Mouse (Mus musculus) heart, embryonic 10.5 days (tissue): ENCODE results near the gene LTO1. TPM values are rescaled to one million over a fixed set of nuclear protein-coding genes. Genes with fewer than 3 reads are reported as not detected.

Source experiments
- DNase-seq: peaks from one replicate; pipeline ENCODE4 v3.0.0-alpha.2; 2017; ENCODE audit warnings: low spot score
- H3K27ac ChIP-seq: fragments of 300-500 bp; sonication (generic); 2 replicates; pipeline ENCODE4 v1.5.1; 2016; ENCODE audit warnings: mild to moderate bottlenecking
- H3K27me3 ChIP-seq: fragments of 300-500 bp; sonication (generic); 2 replicates; pipeline ENCODE4 v1.6.1; 2016; ENCODE audit warnings: mild to moderate bottlenecking; ENCODE audit not compliant: poor library complexity, insufficient read depth, severe bottlenecking
- H3K36me3 ChIP-seq: fragments of 300-500 bp; sonication (generic); 2 replicates; pipeline ENCODE4 v1.6.1; 2016; ENCODE audit warnings: mild to moderate bottlenecking, moderate library complexity
- H3K4me1 ChIP-seq: fragments of 300-500 bp; sonication (generic); 2 replicates; pipeline ENCODE4 v1.6.1; 2016; ENCODE audit warnings: mild to moderate bottlenecking
- H3K4me3 ChIP-seq: fragments of 300-500 bp; sonication (generic); 2 replicates; pipeline ENCODE4 v1.5.1; 2016; ENCODE audit warnings: mild to moderate bottlenecking, moderate library complexity
- H3K9me3 ChIP-seq: fragments of 300-500 bp; sonication (generic); 2 replicates; pipeline ENCODE4 v1.6.1; 2016; ENCODE audit warnings: mild to moderate bottlenecking, moderate library complexity
- WGBS: fragments of 180-500 bp; shearing (Covaris S2); methylation state at CpG from one replicate; pipeline ENCODE4 v1.1.7; 2016; 5-methylcytosine and 5-hydroxymethylcytosine counted together
- polyA plus RNA-seq: library from polyadenylated mRNA; unstranded; fragments of >200 nt; fragmentation: Nextera tagmentation; extraction: Ambion mirVana; gene quantifications from 2 replicates; pipeline ENCODE4 v1.2.1, GENCODE M21; 2016

The LTO1 gene
- polyA plus RNA-seq, 1 experiment from 2014 or later, result 26.0 TPM

DNA sequence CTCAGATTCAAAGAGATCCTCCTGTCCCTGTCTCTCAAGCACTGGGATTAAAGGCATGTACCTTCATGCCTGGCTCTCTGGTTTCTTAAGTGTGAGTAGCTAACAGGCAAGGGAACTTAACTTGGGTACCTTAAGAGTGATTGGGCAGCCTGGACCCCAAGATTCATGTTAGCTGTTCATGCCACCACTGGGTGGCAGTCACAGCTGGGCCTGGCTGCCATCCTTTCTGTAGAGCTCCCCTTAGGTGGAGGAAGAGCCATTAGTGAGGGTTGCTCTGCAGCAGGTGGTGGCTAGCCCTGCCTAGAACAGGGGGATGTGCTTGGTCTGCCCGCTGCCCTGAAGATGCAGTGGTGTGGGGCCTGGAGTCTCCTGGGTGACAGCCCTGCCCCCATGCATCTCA lies 3.9 kb downstream of the LTO1 start:
- Histone ChIP-seq H3K27me3 (no peaks in the 10 kb centered on the region), H3K36me3 (peaks cover 48% of the 10 kb centered on the region), H3K9me3 (no peaks in the 10 kb centered on the region), H3K4me3 (no peak overlapping the region), H3K4me1 (peaks cover 12% of the 10 kb centered on the region), H3K27ac (no peak overlapping the region)
- DNase-seq, result no peak
- WGBS, result 73% methylated on average over 1 of the region's 1 CpGs

DNA sequence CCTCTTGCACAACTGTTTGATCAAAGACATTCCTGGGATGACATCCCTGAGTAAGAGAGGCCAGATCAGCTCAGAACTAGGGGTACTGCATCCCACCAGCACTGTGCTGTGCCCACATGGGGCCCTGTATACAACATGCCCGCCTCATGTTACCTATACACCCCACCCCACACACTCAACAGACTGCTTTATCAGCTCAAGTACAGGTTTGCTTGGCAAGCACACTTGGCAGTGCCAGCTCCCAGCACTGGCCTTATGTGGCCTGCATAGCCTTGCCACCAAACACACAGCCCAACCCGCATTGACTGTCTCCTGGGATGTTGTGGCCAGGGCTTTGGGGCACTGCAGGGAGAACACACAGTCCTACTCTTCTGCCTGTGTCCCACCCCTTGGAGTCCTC lies 12.7 kb downstream of the LTO1 start:
- no peak for DNase-seq
- Histone ChIP-seq H3K9me3 (no peaks in the 10 kb centered on the region), H3K27ac (no peak overlapping the region), H3K4me1 (peaks cover 23% of the 10 kb centered on the region), H3K27me3 (no peaks in the 10 kb centered on the region), H3K36me3 (peaks cover 30% of the 10 kb centered on the region), H3K4me3 (no peak overlapping the region)
- 87% methylated on average over 2 of the region's 2 CpGs for WGBS

DNA sequence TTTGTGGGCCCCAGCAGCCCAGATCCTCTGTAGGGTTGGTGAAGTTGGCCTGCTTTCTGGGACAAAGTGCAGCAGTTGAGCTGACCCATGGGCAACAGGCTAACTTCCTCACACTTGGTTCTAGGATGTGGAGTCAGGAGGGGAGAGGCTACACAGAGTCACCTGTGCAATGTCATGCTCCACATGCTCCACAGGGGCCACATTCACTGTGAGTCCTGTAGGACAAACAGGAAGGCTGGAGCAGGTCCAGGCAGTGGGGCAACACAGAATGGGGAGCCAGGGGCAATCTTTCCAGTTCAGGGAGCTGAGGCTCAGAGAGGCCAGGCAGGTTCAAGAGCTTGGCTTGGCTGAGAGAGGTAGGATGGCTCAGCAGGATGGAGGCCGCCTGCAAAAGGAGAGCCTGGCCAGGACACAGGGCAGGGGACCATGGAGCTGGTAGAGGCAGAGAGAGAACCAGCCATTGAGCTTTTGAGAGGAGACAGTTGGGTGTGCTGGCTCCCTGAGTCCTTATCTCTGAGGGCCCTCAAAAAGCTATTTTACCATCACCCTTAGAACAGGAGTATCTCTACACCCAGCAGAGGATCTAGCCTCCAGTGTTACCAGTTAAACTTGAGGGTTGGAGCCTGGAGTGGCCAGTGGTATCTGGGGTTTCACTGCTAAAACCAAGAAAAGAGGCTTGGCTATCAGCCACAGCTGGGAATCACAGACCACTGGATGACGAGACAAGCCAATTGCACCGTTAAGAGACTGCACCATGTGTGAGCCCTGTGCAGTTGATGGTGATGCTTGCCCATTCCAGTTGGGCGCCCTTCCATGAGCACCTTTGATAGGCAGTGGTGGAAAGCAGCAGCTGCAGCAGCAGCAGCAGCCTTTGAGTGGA lies 13.3 kb downstream of the LTO1 start:
- peaks cover 36% of the 10 kb centered on the region for H3K36me3 ChIP-seq

DNA sequence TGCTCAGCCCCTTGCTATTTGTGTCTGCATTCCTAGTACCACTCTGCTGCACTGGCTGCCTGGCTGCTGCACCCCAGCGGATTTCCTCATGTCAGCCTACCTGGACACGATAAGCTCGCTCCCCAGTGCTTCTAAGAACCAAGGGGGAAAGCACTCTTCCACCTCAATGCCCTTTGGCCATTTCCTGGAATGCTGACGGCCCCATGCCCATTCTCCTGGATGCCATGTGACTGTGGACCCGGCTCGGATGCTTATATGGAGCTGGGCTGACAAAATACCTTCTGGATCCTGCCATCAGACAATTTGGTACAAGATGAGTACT lies 13.9 kb downstream of the LTO1 start:
- Histone ChIP-seq H3K27me3 (no peaks in the 10 kb centered on the region), H3K9me3 (no peaks in the 10 kb centered on the region), H3K4me1 (peaks cover 23% of the 10 kb centered on the region), H3K36me3 (peaks cover 42% of the 10 kb centered on the region), H3K27ac (0 out of 2 replicates have a peak overlapping the region, but pooled peaks have one; percentile 18), H3K4me3 (no peak overlapping the region)
- WGBS, result 77% methylated on average over 6 of the region's 6 CpGs
- no peak for DNase-seq

More for the DNA sequence above, 13.3 kb downstream of the LTO1 start:
- Histone ChIP-seq H3K4me3 (no peak overlapping the region), H3K9me3 (no peaks in the 10 kb centered on the region), H3K4me1 (peaks cover 23% of the 10 kb centered on the region), H3K27ac (peak overlapping the region; percentile 18; the same call in 1 of the 2 replicates), H3K27me3 (no peaks in the 10 kb centered on the region)
- WGBS, result 66% methylated on average over 4 of the region's 4 CpGs
- no peak for DNase-seq

DNA sequence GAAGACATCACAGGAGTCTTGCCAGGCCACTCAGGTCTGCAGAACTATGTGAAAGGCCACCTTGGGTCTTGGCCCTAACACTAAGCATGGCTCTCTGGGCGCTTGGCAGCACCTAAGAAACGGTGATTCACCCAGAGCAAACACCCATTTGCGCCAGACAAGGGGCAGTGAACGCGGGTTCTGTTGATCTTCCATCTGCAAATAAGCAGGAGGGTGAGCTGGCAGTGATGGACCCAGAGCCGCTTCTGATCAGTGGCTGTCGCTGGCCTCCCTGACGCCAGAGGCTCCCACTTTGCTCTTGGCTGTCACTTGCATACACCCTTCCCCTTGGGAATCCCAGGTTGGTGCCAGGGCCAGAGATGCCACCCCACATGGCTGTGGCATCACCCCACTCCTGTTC lies 14.6 kb downstream of the LTO1 start:
- no peak for DNase-seq
- 77% methylated on average over 8 of the region's 8 CpGs for WGBS
- Histone ChIP-seq H3K27me3 (no peaks in the 10 kb centered on the region), H3K9me3 (no peaks in the 10 kb centered on the region), H3K27ac (no peak overlapping the region), H3K4me3 (no peak overlapping the region), H3K36me3 (peaks cover 46% of the 10 kb centered on the region), H3K4me1 (peaks cover 23% of the 10 kb centered on the region)

DNA sequence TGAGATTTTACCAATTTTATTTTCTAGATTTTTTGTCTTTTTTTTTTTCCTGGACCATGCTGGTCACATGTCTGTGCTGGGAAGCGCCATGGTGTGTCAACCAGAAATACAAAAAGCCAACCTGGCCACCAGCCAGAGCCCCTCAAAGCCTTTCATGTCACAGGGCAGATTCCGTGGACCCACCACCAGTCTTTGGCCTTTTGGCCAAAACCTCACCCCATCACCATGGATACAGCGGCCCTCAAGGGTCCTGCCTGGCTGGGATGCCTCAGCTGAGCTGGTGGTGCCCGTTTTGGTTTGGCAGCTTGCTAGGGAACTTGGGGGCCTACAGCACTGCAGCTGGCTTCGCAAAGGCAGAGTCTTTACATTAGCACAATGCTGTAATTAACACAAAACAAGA lies 15.0 kb downstream of the LTO1 start:
- Histone ChIP-seq H3K36me3 (peaks cover 49% of the 10 kb centered on the region), H3K27me3 (no peaks in the 10 kb centered on the region), H3K4me3 (no peak overlapping the region), H3K4me1 (peaks cover 23% of the 10 kb centered on the region), H3K9me3 (no peaks in the 10 kb centered on the region), H3K27ac (no peak overlapping the region)
- WGBS, result 79% methylated on average over 5 of the region's 5 CpGs
- no peak for DNase-seq

DNA sequence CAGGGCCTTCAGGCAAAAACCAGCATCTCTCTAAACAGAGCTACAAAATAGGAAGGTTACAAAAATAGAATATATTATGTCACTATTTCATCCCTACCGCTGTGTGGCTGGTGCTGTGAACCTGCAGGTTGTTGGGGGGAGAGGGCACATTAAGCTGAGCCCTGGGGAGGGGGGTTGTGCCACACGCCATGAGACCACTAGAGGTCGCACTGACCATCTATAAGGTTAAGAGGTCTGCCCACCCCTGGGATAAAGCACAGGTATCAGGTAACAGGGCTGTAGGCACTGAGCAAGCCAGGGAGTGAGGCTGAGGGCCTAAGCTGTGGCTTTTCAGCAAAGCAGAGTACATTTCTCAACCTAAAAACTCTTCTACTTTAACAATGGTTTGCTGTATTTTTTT lies 16.9 kb downstream of the LTO1 start:
- Histone ChIP-seq H3K36me3 (peaks cover 67% of the 10 kb centered on the region), H3K4me1 (peaks cover 33% of the 10 kb centered on the region), H3K9me3 (no peaks in the 10 kb centered on the region), H3K27me3 (no peaks in the 10 kb centered on the region), H3K4me3 (no peak overlapping the region), H3K27ac (no peak overlapping the region)
- 19% methylated on average over 3 of the region's 3 CpGs for WGBS
- no peak for DNase-seq

DNA sequence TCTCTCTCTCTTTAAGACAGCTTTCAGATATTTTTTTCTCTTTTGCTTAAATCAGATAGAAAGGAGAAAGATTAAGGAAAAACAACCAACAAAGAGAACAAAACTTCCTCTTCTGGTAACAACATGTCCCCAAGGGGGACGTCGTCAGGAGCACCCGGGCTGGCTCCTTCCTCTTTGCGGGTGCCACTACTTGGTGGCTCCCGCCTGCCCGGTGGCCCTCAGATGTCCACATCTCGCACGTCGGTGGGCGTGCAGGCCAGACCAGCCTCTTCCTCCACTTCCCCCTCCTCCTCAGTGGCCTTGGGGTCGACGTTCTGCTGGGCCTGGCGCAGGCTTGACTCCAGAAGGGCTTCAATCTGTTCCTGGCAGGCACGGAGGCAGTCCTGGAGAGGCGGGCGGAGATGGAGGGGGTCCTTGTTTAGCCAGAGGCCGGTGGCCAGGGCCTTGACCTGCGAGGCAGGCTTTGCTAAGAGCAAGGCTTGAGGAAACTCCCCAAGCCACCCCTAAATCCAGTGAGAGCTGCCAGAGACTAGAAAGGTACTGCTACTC lies 17.6 kb downstream of the LTO1 start:
- Histone ChIP-seq H3K4me1 (peaks cover 34% of the 10 kb centered on the region), H3K4me3 (no peak overlapping the region), H3K9me3 (no peaks in the 10 kb centered on the region), H3K27me3 (no peaks in the 10 kb centered on the region), H3K36me3 (peaks cover 73% of the 10 kb centered on the region), H3K27ac (0 out of 2 replicates have a peak overlapping the region, but pooled peaks have one; percentile 13)
- no peak for DNase-seq
- 78% methylated on average over 18 of the region's 18 CpGs for WGBS

DNA sequence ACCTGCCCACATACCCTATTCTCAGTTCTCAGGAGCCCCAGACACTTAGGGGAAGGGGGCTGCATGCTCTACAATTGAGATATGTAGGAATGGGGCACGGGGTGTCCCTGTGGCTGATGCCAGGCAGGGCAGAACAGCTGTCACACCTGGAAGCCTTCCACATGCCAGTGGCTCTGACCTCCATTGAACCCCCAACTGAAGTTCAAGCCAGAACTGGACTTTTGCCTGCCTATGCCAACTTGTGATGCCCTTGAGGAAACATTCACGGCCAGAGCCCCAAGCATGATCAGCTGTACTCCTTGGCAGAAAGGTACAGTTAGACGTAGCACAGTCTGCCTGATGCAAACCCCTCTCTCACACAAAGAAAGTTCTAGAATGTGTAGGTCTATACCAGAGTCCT lies 18.4 kb downstream of the LTO1 start:
- Histone ChIP-seq H3K4me3 (no peak overlapping the region), H3K9me3 (no peaks in the 10 kb centered on the region), H3K4me1 (peaks cover 33% of the 10 kb centered on the region), H3K27ac (no peak overlapping the region), H3K27me3 (no peaks in the 10 kb centered on the region), H3K36me3 (peaks cover 76% of the 10 kb centered on the region)
- WGBS, result 82% methylated on average over 3 of the region's 3 CpGs
- no peak for DNase-seq

DNA sequence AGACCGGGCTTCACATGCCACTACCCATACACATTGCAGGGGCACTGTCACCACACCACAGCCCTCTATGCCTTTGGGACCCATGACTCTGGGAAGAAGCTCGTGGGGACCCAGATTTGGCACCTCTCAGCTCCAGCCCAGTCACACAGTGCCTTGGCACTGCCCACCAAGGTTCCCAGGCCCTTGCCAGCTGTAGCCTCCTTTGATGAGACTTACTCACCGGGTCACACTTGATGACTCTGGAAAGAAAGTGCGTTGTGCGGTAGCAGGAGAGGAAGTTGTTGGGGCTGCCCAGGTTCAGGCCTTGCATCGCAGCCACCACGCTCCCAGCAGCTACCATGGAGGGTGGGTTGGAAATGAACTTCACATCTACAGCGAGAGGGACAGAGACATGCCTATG lies 18.9 kb downstream of the LTO1 start:
- DNase-seq, result no peak
- no peaks in the 10 kb centered on the region for H3K27me3 ChIP-seq
- no peak overlapping the region for H3K27ac ChIP-seq
- H3K4me1 ChIP-seq, result peaks cover 29% of the 10 kb centered on the region
- no peak overlapping the region for H3K4me3 ChIP-seq
- WGBS, result 88% methylated on average over 8 of the region's 8 CpGs
- no peaks in the 10 kb centered on the region for H3K9me3 ChIP-seq
- H3K36me3 ChIP-seq, result peaks cover 76% of the 10 kb centered on the region

DNA sequence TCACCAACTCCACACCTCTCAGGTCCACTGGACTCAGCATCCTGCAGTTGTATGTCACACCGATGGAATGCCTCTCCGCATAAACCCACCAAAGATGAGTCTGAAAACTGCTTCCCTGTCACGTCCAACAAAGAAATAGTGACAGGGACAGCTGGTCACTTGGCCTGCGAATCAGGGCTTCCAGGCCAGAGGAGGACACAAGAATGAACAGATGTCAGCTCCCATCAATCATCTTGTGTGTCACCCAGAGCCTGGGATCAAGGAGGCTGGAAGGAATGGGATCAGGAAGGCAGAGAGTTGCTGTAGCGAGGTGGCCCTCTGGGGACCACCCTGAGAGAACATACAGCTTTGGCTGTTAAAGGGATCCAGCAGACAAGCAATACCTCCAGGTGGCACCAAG lies 20.0 kb downstream of the LTO1 start:
- no peak overlapping the region for H3K4me3 ChIP-seq
- DNase-seq, result no peak
- H3K27ac ChIP-seq, result no peak overlapping the region
- WGBS, result 77% methylated on average over 5 of the region's 5 CpGs
- no peaks in the 10 kb centered on the region for H3K9me3 ChIP-seq
- no peaks in the 10 kb centered on the region for H3K27me3 ChIP-seq
- H3K36me3 ChIP-seq, result peaks cover 70% of the 10 kb centered on the region
- peaks cover 25% of the 10 kb centered on the region for H3K4me1 ChIP-seq

DNA sequence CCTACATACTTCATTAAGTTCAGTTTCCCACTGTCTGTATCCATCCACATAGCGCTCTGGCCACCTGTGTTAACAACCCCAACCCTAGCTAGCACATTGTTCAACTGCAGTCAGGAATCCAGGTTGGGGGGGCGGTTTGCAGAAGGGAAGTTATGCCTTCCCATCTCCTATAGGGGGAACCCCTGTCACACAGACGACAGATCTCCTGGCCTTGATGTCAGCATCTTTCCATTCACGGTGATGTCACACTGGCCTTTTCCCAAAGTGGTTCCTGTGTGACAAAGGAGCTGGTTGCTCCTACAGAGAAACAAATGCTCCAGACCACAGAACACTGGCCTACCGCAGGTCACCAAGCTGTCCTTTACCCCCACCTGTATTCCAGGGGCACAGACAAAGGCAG lies 20.7 kb downstream of the LTO1 start:
- H3K27ac ChIP-seq, result no peak overlapping the region
- no peaks in the 10 kb centered on the region for H3K9me3 ChIP-seq
- peaks cover 65% of the 10 kb centered on the region for H3K36me3 ChIP-seq
- 57% methylated on average over 5 of the region's 5 CpGs for WGBS
- peaks cover 27% of the 10 kb centered on the region for H3K4me1 ChIP-seq
- no peaks in the 10 kb centered on the region for H3K27me3 ChIP-seq
- no peak overlapping the region for H3K4me3 ChIP-seq
- no peak for DNase-seq

DNA sequence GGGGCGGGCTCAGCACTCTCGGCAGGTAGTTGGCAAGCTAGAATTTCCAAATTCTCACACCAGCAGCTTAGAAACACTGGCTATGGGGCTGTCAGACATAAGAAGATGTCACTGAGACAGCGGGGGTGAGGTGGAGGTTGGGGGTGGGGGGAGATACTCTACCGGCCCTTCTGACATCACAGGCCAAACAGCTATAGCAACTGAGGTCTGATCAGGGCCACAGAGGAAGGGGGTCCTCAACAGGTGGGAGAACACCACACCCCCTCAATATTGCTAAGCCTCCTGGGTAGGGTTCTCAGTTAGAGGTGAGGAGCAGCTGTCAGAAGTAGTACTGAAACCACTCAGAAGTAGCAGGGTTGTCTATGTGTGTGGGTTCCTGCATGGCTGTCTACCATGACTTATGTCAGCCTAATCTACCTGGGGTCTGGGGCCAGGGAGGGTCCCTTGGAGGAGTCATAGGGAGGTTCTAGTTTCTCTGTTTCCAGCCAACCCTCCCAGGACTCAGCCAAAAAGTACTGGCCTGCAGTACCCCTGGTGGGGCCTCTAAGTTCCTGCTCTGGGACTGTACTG lies 21.5 kb downstream of the LTO1 start:
- Histone ChIP-seq H3K4me1 (peaks cover 33% of the 10 kb centered on the region), H3K27me3 (no peaks in the 10 kb centered on the region), H3K9me3 (no peaks in the 10 kb centered on the region), H3K27ac (0 out of 2 replicates have a peak overlapping the region, but pooled peaks have one; percentile 9), H3K4me3 (no peak overlapping the region), H3K36me3 (peaks cover 61% of the 10 kb centered on the region)
- DNase-seq, result no peak
- 85% methylated on average over 4 of the region's 4 CpGs for WGBS
